ENCODE assay signal across 9 mouse cellular contexts in the genomic region with DNA sequence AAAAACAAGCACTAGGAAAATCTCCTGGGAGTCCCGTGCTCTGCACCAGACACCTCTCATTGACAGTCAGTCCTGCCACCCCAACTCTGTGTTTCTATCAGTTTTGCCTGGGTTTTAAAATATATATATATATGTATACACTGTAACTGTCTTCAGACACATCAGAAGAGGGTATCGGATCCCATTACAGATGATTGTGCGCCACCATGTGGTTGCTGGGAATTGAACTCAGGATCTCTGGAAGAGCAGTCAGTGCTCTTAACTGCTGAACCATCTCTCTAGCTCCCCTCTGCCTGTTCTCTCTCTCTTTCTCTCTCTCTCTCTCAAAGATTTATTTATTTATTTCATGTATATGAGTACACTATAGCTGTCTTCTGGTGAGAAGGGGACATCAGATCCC. TPM values are rescaled to one million over a fixed set of nuclear protein-coding genes. Genes with fewer than 3 reads are reported as not detected.
DNase-seq lines count a peak whose midpoint lies in the region; ATAC-seq and TF ChIP-seq lines count a peak whose summit lies in the region.
"Not testable (repeated sequence)": the region's sequence is repeated elsewhere in the genome, so short reads cannot be mapped to it uniquely, and the experiment has no call there.
"Had no signal": no experiment of that assay in that cellular context is flagged by ENCODE, and none has a peak within 500 bp of the region (broad histone marks: within the 10 kb centered on the region; RNA-seq: fewer than 3 reads in every experiment).

No protein-coding gene starts in this region.

- not testable (repeated sequence) for H3K9me3 ChIP-seq in heart, postnatal 0 days (replicated peaks; ENCODE audit: control insufficient read depth, low read length); lung, embryonic 14.5 days (ENCODE audit: low read depth, low read length)

- TF ChIP-seq CTCF in heart, postnatal 0 days (IDR thresholded peaks at IDR 0.05; ENCODE audit: low read depth) = peak; percentile 51
- peak; percentile 45 for TF ChIP-seq CTCF in lung, embryonic 14.5 days (IDR thresholded peaks at IDR 0.05; ENCODE audit: low read depth)

- DNase-seq in adipocyte (ENCODE audit: low spot score) = peak; percentile 32
- peak; percentile 56 to 58 for DNase-seq in cerebellum, postnatal 14 days
- DNase-seq in heart, postnatal 0 days (ENCODE audit: low spot score); lung, embryonic 14.5 days: not testable (repeated sequence)
- peak; percentile 62 for DNase-seq in kidney, adult 9 months
- DNase-seq in layer of hippocampus, postnatal 14 days (ENCODE audit: low spot score in 2 of 2) = peak; percentile 42 to 74
- DNase-seq in right cerebral cortex, postnatal 10 days (ENCODE audit: low spot score in 2 of 2) = peak; percentile 77 to 83
- DNase-seq in thymus, postnatal 36 days = peak; percentile 60 to 67

- H3K4me1 ChIP-seq in heart, postnatal 0 days (ENCODE audit: control insufficient read depth, insufficient read depth) = peaks cover 19% of the 10 kb centered on the region
- not testable (repeated sequence) for H3K4me1 ChIP-seq in lung, embryonic 14.5 days (ENCODE audit: insufficient read depth)

- 35% methylated on average over 3 of the region's 3 CpGs for WGBS in heart, postnatal 0 days
- WGBS in lung, embryonic 14.5 days = 36% methylated on average over 3 of the region's 3 CpGs

- ATAC-seq in heart, postnatal 0 days (ENCODE audit: insufficient read depth, low read depth); lung, embryonic 14.5 days (ENCODE audit: insufficient read depth): not testable (repeated sequence)

- not testable (repeated sequence) for TF ChIP-seq EP300 in heart, postnatal 0 days (IDR thresholded peaks at IDR 0.05; ENCODE audit: low read depth)

- H3K36me3 ChIP-seq in heart, postnatal 0 days (replicated peaks; ENCODE audit: control insufficient read depth, insufficient read depth, low read length); lung, embryonic 14.5 days (ENCODE audit: insufficient read depth): not testable (repeated sequence)

- H3K27ac ChIP-seq in heart, postnatal 0 days (ENCODE audit: low read depth); lung, embryonic 14.5 days (ENCODE audit: low read depth): not testable (repeated sequence)

- H3K4me3 ChIP-seq in heart, postnatal 0 days (ENCODE audit: low read depth, low read length); lung, embryonic 14.5 days (ENCODE audit: low read depth, low read length): not testable (repeated sequence)

- not testable (repeated sequence) for H3K27me3 ChIP-seq in heart, postnatal 0 days (ENCODE audit: control insufficient read depth, insufficient read depth, low read length); lung, embryonic 14.5 days (ENCODE audit: insufficient read depth, low read length)

- not testable (repeated sequence) for H3K9ac ChIP-seq in heart, postnatal 0 days (replicated peaks; ENCODE audit: low read depth, low read length); lung, embryonic 14.5 days

- not testable (repeated sequence) for H3K4me2 ChIP-seq in heart, postnatal 0 days (ENCODE audit: low read depth, low read length); lung, embryonic 14.5 days

RNA-seq across cellular contexts. Expression of a gene that starts 17.0 kb away (rescaled TPM):
- 0.58 TPM in 1 of 2 replicates, not detected in the other for total RNA-seq in heart, postnatal 0 days (2014; rRNA removed; ENCODE audit: low replicate concordance)
- 0.04 and 0.12 TPM in 2 replicates for polyA plus RNA-seq in heart, postnatal 0 days (2015; fragmentation: Nextera tagmentation; extraction: Ambion mirVana)
- under 1 TPM; 0.21 to 0.45 TPM for total RNA-seq in layer of hippocampus, postnatal 14 days (2021)
- polyA plus RNA-seq in lung, embryonic 14.5 days (2014; fragmentation: Nextera tagmentation; extraction: Ambion mirVana) = 0.38 and 0.55 TPM in 2 replicates

RNA-seq across cellular contexts. Expression of a gene that starts 30.7 kb away (rescaled TPM):
- total RNA-seq in heart, postnatal 0 days (2014; rRNA removed; ENCODE audit: low replicate concordance) = 2.4 and 6.0 TPM in 2 replicates
- 3.0 and 4.0 TPM in 2 replicates for polyA plus RNA-seq in heart, postnatal 0 days (2015; fragmentation: Nextera tagmentation; extraction: Ambion mirVana)
- total RNA-seq in layer of hippocampus, postnatal 14 days (2021) = under 1 TPM; 0.31 to 0.74 TPM
- 23.2 and 23.3 TPM in 2 replicates for polyA plus RNA-seq in lung, embryonic 14.5 days (2014; fragmentation: Nextera tagmentation; extraction: Ambion mirVana)

RNA-seq across cellular contexts. Expression of a gene that starts 52.9 kb away (rescaled TPM):
- total RNA-seq in heart, postnatal 0 days (2014; rRNA removed; ENCODE audit: low replicate concordance) = 2.0 and 4.3 TPM in 2 replicates
- 1.6 and 1.7 TPM in 2 replicates for polyA plus RNA-seq in heart, postnatal 0 days (2015; fragmentation: Nextera tagmentation; extraction: Ambion mirVana)
- total RNA-seq in layer of hippocampus, postnatal 14 days (2021) = 1 to 10 TPM; 1.8 to 3.0 TPM
- polyA plus RNA-seq in lung, embryonic 14.5 days (2014; fragmentation: Nextera tagmentation; extraction: Ambion mirVana) = 0.15 and 0.21 TPM in 2 replicates
- total RNA-seq: granulocyte monocyte progenitor cell, adult 5-6 weeks had no signal

RNA-seq across cellular contexts. Expression of a gene that starts 59.8 kb away (rescaled TPM):
- total RNA-seq in heart, postnatal 0 days (2014; rRNA removed; ENCODE audit: low replicate concordance) = 7.1 and 8.9 TPM in 2 replicates
- 6.6 and 7.0 TPM in 2 replicates for polyA plus RNA-seq in heart, postnatal 0 days (2015; fragmentation: Nextera tagmentation; extraction: Ambion mirVana)
- total RNA-seq in layer of hippocampus, postnatal 14 days (2021) = 1 to 10 TPM; 9.4 to 9.7 TPM
- polyA plus RNA-seq in lung, embryonic 14.5 days (2014; fragmentation: Nextera tagmentation; extraction: Ambion mirVana) = 12.3 and 13.2 TPM in 2 replicates
